Mouse (Mus musculus) ES-Bruce4 (cell line): ENCODE measurements around the gene Slit3.

Source experiments
- EP300 ChIP-seq: IDR thresholded peaks from 2 replicates; pipeline ENCODE4 v1.6.1; 2011; ENCODE audit warnings: low read depth, low read length; ENCODE audit not compliant: insufficient read depth
- POLR2A ChIP-seq: IDR thresholded peaks from one replicate; pipeline ENCODE4 v1.8.1; 2011; ENCODE audit warnings: low read length; ENCODE audit not compliant: insufficient read depth

DNA sequence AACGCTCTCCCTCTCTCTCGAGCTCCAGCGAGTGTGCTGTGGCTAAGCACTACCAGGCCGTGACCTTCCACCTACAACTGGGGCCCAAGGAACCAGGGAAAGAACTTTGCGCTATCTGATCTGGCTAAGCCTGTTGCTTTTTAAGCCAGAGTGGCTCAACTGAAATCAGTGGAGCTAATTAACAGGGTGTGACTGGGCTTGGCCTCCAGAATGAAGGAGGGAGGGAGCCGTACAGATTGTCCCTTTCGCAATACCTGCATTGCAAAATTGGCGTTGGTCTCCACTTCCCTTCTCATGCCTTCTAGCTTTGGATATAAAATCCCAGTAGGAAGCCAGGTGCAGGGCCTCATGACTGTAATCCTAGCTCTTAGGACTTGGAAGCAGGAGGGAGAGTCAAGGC, 629.6 kb downstream of the Slit3 start:
- TF ChIP-seq EP300 (no peak), POLR2A (no peak)
